Mouse (Mus musculus) intestine, embryonic 14.5 days (tissue): ENCODE data around the gene Agtpbp1. TPM values are rescaled to one million over a fixed set of nuclear protein-coding genes. Genes with fewer than 3 reads are reported as not detected.
A peak's percentile ranks its signal among the peaks of the same experiment; 100 is the strongest.

ENCODE experiments used
- ATAC-seq: fragments of 200-750 bp; cut with Nextera tagmentation; replicated peaks from 2 replicates; pipeline ENCODE4 v1.8.0; 2017; ENCODE audit warnings: low read depth, moderate number of reproducible peaks, moderate TSS enrichment, moderate library complexity; ENCODE audit not compliant: low FRiP score, low TSS enrichment
- DNase-seq: peaks from one replicate; pipeline ENCODE4 v3.0.0-alpha.2; 2018; ENCODE audit warnings: low spot score
- H3K27ac ChIP-seq: fragments of 300-500 bp; sonication (generic); 2 replicates; pipeline ENCODE4 v1.5.1; 2014; ENCODE audit warnings: low read depth, mild to moderate bottlenecking, control low read depth
- H3K27me3 ChIP-seq: fragments of 300-500 bp; sonication (generic); replicated peaks from 2 replicates; pipeline ENCODE4 v1.6.1; 2014; ENCODE audit warnings: low read length, control low read depth; ENCODE audit not compliant: control insufficient read depth, insufficient read depth
- H3K36me3 ChIP-seq: fragments of 300-500 bp; sonication (generic); 2 replicates; pipeline ENCODE4 v1.6.1; 2014; ENCODE audit warnings: low read length, control low read depth; ENCODE audit not compliant: control insufficient read depth, insufficient read depth
- H3K4me1 ChIP-seq: fragments of 300-500 bp; sonication (generic); replicated peaks from 2 replicates; pipeline ENCODE4 v1.6.1; 2014; ENCODE audit warnings: low read length, control low read depth, mixed read lengths; ENCODE audit not compliant: control insufficient read depth, insufficient read depth
- H3K4me2 ChIP-seq: fragments of 300-500 bp; sonication (generic); 2 replicates; pipeline ENCODE4 v1.6.1; 2014; ENCODE audit warnings: low read length
- H3K4me3 ChIP-seq: fragments of 300-500 bp; sonication (generic); 2 replicates; pipeline ENCODE4 v1.5.1; 2014; ENCODE audit warnings: low read depth, low read length, control low read depth, mixed read lengths
- H3K9ac ChIP-seq: fragments of 300-500 bp; sonication (generic); 2 replicates; pipeline ENCODE4 v1.6.1; 2014; ENCODE audit warnings: mild to moderate bottlenecking, low read length
- H3K9me3 ChIP-seq: fragments of 300-500 bp; sonication (generic); 2 replicates; pipeline ENCODE4 v1.6.1; 2016; ENCODE audit warnings: low read length, control low read depth; ENCODE audit not compliant: control insufficient read depth
- WGBS: fragments of 180-500 bp; shearing (Covaris S2); extraction: QIAGEN DNeasy Blood & Tissue Kit; methylation state at CpG from one replicate; pipeline ENCODE4 v1.1.7; 2014; 5-methylcytosine and 5-hydroxymethylcytosine counted together
- polyA plus RNA-seq: library from polyadenylated mRNA; unstranded; fragments of >200 nt; fragmentation: Nextera tagmentation; extraction: Ambion mirVana; gene quantifications from 2 replicates; pipeline ENCODE4 v1.2.1, GENCODE M21; 2014

Gene Agtpbp1
- polyA plus RNA-seq, 1 experiment from 2014 or later: 22.5 TPM

DNA sequence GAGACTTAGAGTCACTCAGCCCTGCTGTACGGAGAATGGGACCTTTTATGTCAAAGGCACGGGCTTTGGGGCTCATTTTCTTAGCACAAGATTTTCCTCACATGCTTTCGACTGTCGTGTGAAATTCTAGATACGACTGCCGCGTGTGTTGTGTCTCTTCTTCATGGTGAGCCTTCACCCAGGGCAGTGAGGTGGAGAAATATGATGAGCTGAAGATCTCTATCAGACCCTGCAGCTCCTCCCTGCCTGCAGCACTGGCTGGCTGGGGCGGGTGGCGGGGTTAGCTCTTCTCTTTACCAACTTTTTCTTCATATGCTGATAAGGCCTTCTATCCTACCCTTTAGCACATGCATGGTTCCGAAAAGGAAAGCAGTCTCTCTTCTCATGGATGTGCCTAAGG, 20.1 kb downstream of the Agtpbp1 start:
- Histone ChIP-seq H3K9ac (no peak overlapping the region), H3K27ac (no peak overlapping the region), H3K27me3 (no peaks in the 10 kb centered on the region), H3K4me3 (no peak overlapping the region), H3K9me3 (no peaks in the 10 kb centered on the region), H3K4me1 (no peaks in the 10 kb centered on the region), H3K36me3 (no peaks in the 10 kb centered on the region), H3K4me2 (no peak overlapping the region)
- DNase-seq (peak; percentile 32), ATAC-seq (no peak)
- 82% methylated on average over 10 of the region's 10 CpGs for WGBS

DNA sequence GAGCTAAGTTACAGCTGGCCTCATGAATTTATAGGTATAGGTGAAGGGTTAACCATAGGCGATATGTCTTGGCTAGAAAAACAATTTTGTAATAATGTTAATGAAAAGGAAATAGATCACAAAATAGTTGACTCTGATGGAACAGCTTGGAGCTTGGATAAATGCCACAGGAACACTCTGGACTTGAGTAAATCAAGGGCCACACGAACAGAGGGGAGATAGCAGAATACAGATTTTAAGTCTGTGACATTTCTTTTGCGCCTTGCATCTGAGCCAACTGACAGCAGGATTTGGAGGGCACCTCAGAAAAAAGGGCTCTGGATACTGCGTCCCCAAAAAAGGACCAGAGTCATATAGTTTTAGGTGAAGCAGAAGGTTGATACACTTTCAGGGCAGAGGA, 20.5 kb downstream of the Agtpbp1 start:
- H3K4me1 ChIP-seq: no peaks in the 10 kb centered on the region
- no peak overlapping the region for H3K27ac ChIP-seq
- DNase-seq (no peak), ATAC-seq (no peak)
- no peak overlapping the region for H3K9ac ChIP-seq
- H3K27me3 ChIP-seq: no peaks in the 10 kb centered on the region
- 83% methylated on average over 4 of the region's 4 CpGs for WGBS
- no peak overlapping the region for H3K4me2 ChIP-seq
- H3K9me3 ChIP-seq: no peaks in the 10 kb centered on the region
- H3K36me3 ChIP-seq: no peaks in the 10 kb centered on the region
- H3K4me3 ChIP-seq: no peak overlapping the region

DNA sequence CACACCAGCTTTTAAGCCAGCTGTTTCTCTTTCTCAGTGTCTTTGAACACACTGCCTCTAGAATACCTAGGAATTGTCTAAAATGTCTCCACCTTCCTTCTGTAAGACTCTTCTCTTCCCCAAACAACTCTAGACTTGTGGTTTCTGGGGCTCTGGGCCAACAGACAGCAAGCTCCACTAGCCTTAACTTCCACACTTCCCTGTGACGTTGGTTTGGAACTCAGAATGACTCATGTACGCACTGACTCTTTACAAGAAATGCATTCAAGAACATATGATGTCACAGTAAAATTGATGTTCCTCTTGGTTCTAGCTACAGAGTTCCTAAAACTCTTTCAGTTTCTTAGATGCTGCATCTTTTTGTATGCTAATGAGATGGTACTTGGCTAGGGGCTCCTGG, 22.6 kb downstream of the Agtpbp1 start:
- no peak overlapping the region for H3K27ac ChIP-seq
- 0 out of 2 replicates have a peak, but pooled peaks cover 3% of the 10 kb centered on the region for H3K4me1 ChIP-seq
- H3K36me3 ChIP-seq: no peaks in the 10 kb centered on the region
- no peak overlapping the region for H3K4me3 ChIP-seq
- DNase-seq: no peak
- H3K4me2 ChIP-seq: no peak overlapping the region
- WGBS: 80% methylated on average over 2 of the region's 2 CpGs
- no peak for ATAC-seq
- no peaks in the 10 kb centered on the region for H3K27me3 ChIP-seq
- no peak overlapping the region for H3K9ac ChIP-seq
- no peaks in the 10 kb centered on the region for H3K9me3 ChIP-seq

DNA sequence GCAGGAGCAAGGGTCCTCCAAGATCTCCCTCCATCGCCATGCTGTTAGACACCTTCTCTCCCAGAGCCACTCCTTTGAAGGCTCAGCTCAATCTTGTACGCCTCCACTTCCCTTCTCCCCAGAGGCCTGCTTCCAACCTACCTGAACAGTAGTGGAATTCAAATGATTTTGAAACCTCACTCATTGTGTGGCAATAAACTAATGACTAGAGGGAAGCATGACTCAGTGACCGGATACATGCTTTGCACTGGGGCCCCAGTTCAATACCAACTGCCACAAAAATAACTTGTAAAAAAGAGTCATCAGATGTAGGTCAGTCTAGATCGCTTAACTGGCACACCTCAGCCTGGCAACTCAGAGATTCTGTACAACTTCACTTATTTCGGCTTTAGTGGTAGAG, 26.3 kb downstream of the Agtpbp1 start:
- DNase-seq (no peak), ATAC-seq (no peak)
- Histone ChIP-seq H3K4me1 (peaks cover 16% of the 10 kb centered on the region; the same call in 1 of the 2 replicates), H3K9ac (no peak overlapping the region), H3K4me3 (no peak overlapping the region), H3K4me2 (no peak overlapping the region), H3K27ac (no peak overlapping the region), H3K36me3 (no peaks in the 10 kb centered on the region), H3K9me3 (no peaks in the 10 kb centered on the region), H3K27me3 (no peaks in the 10 kb centered on the region)
- WGBS: 92% methylated on average over 5 of the region's 5 CpGs

DNA sequence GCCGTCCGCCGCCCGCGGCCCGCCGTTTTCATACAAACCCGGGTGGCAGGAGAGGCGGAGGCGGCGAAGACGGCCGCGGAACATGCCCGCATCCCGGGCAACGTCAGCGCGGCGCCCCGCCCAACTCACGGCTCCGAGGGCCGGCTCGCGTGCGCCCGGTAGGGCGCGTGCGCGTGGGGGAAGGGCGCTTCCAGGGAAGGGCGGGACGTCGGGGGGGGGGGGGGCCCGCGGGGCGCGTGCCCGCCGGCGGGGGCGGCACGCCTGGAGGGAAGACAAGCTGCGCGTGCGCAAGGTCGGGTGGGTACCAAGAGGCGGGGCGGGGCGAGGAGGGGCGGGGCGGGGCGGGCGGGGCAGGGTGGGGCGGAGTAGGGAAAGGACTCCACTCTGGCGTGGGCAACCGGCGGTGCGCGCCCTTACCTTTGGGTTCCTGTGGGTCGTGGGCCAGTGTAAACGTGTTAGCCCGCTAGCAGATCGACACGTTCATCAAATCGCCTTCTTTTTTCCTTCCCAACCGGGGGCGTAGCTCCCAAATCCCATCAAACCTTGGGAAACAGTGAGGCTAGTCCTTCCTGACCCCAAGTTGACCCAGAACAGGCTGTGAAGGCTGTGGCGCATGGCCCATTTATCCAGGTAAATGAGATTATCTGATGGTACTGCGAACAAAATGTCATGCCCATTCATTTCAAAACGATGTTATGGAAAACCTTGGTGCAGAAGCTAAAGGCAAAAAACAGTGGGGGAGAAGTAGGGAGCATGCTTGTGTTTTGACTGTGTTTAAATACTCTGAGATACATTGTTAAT, 27.6 kb downstream of the Agtpbp1 start:
- Histone ChIP-seq H3K4me2 (peak overlapping the region; percentile 95), H3K27me3 (no peaks in the 10 kb centered on the region), H3K4me3 (peak overlapping the region; percentile 71), H3K4me1 (peaks cover 16% of the 10 kb centered on the region; the same call in 1 of the 2 replicates), H3K9ac (peak overlapping the region; percentile 72), H3K27ac (peak overlapping the region; percentile 47), H3K9me3 (no peaks in the 10 kb centered on the region), H3K36me3 (no peaks in the 10 kb centered on the region)
- under 1% methylated on average over 40 of the region's 73 CpGs for WGBS
- DNase-seq (peak; percentile 91), ATAC-seq (peak; percentile 84)

DNA sequence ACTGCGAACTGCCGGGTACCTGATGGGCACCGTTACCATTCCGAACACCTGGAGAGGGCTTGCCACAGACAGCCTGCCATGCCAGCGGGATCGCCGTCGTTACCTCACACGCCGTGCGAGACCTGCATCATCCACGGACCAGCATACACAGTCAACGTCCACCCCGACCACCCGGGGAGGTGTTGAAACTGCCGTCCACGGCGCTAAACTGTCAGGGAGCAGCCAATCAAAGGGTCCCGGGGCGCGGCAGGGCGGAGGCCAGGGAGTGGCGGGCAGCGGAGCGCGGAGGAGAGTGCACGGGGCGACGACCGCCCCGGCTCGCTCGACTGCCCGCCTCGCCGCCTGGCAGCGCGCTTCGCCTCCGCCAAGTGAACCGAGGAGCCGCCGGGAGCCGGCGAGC, 28.4 kb downstream of the Agtpbp1 start:
- H3K27ac ChIP-seq: peak overlapping the region; percentile 47
- H3K9ac ChIP-seq: peak overlapping the region; percentile 72
- H3K27me3 ChIP-seq: no peaks in the 10 kb centered on the region
- WGBS: 0% methylated on average over 28 of the region's 45 CpGs
- peak; percentile 80 for DNase-seq
- no peaks in the 10 kb centered on the region for H3K36me3 ChIP-seq
- peak overlapping the region; percentile 95 for H3K4me2 ChIP-seq
- no peaks in the 10 kb centered on the region for H3K9me3 ChIP-seq
- peak; percentile 81 for ATAC-seq
- H3K4me1 ChIP-seq: peaks cover 16% of the 10 kb centered on the region; the same call in 1 of the 2 replicates
- H3K4me3 ChIP-seq: peak overlapping the region; percentile 71

DNA sequence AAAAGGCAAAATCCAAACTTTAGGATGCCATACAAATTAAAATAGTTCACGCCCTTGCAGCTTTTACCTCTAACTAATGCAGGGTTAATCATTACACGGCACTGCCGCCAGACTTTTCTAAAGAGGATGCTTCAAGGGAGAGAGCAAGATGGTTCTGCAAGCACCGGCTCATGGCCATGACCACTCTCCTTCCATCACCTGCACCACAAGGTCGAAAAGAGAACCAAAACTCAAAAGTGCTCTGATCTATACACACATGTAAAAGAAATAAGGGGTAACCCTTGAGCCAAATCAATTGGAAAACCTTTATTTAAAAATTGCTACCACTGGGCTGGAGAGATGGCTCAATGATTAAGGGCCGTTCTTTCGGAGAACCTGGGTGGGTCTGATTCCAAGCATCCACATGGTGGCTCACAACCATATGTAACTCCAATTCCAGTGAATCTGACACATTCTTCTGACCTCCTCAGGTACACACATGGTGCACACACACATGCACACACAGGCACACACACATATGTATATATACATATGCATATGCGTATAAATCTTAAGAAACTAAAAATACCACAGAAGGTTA, 29.3 kb downstream of the Agtpbp1 start:
- Histone ChIP-seq H3K4me3 (peak overlapping the region; percentile 71), H3K9me3 (no peaks in the 10 kb centered on the region), H3K27me3 (no peaks in the 10 kb centered on the region), H3K36me3 (no peaks in the 10 kb centered on the region), H3K4me2 (peak overlapping the region; percentile 95), H3K27ac (no peak overlapping the region), H3K4me1 (peaks cover 17% of the 10 kb centered on the region; the same call in 1 of the 2 replicates), H3K9ac (no peak overlapping the region)
- no peak for DNase-seq
- 65% methylated on average over 8 of the region's 8 CpGs for WGBS
- no peak for ATAC-seq

DNA sequence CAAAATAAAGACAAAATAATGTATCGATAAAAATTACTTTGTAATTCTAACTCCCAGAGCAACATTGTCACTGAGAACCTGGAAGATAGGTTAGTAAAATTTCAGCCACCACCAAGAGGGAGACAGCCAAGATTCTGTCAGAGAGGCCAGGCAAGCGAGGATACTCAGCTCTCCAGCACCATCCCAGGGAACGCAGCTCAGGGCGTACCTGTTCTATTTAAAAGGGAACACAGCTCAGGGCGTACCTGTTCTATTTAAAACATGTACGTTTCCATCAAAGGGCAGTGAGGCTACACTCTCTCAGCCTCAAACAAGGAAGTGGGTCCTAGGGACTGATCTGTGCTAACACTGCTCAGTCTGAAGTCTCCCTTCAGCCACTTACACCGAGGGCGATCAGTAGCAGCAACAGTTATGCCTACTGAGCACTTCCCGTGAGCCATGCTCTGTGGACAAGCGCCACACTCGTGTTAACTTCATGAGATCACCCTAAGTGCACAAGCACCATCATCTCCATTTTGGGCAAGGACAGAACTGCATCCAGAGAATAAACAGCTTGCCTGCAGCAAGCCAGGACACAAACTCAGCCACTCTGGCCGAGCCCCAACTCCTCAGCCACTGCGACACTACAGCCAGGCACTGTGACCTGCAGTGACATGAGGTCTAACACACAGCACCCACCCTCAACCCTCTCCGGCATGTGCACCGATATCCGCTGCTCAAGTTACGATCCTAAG, 30.1 kb downstream of the Agtpbp1 start:
- Histone ChIP-seq H3K4me3 (peak overlapping the region; percentile 71), H3K4me2 (peak overlapping the region; percentile 95), H3K4me1 (peaks cover 19% of the 10 kb centered on the region; the same call in 1 of the 2 replicates), H3K9ac (no peak overlapping the region), H3K36me3 (no peaks in the 10 kb centered on the region), H3K27me3 (no peaks in the 10 kb centered on the region), H3K27ac (no peak overlapping the region), H3K9me3 (no peaks in the 10 kb centered on the region)
- ATAC-seq (no peak), DNase-seq (no peak)
- 49% methylated on average over 17 of the region's 17 CpGs for WGBS
